Mouse (Mus musculus) induced T-regulatory cell, adult 2 months (primary cell): ENCODE results near the gene Tjap1.

Experiments
- DNase-seq: peaks from one replicate; pipeline ENCODE4 v3.0.0-alpha.2; 2012; ENCODE audit warnings: low read depth

Tjap1 gene

DNA sequence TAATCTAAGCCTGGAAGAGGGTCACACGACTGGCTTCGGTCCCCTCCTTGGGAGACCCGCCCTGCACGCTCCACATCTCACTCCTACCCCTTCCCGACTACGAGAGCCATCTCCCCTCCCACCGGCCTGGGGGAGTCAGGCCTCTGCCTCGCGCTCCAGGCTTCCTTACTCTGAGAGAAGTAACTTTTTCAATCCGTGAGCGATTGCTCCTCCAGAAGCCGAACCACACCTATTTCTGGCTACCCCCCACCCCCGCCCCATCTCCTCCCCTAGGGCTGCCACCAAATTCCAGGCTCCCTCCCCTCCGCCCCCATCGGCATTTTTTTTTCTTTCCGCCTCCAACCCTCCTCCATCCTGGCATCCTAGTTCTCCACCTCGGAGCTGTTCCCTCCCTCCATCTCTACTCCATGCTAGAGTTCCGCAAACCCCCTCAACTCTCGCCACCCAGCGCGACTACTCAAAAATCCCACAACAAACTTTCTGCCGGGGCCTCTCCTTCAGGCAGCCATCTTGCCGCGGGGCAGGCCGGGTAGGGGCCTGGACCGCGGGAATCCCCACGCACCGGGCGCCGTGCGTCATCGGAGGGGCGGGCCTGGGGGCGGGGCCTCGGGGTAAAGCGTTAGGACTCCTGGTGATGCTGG, at the start of gene Tjap1:
Gene Tjap1, minus strand, starts transcription at position 544 of the 641 bp plus-strand sequence.
- peak; percentile 94 for DNase-seq

DNA sequence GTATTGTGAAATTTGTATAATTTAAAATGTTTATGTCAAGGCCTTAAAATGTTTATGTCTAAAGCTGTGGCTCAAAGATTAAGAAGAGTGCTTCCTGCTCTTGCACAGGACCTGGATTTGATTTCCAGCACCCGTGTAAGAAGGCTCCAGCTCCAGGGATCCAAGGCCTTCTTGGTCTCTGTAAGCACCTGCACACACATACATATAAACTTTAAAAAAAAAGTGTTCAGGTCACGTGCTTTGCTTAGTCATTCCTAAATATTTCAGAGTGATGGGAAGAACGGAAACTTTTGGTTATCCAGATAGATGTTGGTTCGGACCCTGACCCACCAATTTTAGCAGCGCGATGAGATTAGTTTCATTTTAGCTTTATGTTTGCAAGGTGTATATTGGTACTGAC, 45.9 kb upstream of the Tjap1 start:
- DNase-seq: no peak

DNA sequence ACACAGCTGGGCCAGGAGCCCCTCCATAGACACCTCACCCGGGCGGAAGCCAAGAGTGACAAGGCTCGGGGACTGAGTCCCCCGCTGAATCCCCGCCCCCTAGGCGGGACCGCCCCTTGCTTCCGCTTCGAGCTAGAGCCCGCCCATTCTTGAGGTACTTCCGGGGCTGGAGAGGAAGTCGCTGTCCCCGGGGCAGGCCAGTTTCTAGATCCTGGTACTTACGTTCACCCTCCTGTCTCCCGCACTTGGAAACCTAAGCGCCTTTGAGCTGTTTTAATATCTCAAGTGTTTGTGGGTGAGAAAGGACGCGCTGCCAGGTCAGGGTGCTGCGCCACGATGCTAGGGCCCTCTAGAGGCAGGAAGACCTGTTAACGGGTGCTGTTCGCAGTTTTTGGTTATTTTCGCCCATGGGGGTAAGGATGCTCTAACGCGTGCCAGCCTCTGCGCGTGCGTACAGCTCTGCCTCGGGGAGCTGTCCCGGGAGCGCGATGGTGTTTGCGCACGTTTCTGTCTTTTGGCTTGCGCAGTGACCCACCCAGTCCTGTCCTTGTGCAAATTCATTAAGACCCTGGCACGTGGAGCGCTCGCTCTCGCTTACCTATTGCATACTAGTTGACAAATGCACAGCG, 45.2 kb upstream of the Tjap1 start, which contains the start of gene Abcc10:
Gene Abcc10, minus strand, starts transcription at position 447 of the 629 bp plus-strand sequence.
- peak; percentile 99 for DNase-seq

DNA sequence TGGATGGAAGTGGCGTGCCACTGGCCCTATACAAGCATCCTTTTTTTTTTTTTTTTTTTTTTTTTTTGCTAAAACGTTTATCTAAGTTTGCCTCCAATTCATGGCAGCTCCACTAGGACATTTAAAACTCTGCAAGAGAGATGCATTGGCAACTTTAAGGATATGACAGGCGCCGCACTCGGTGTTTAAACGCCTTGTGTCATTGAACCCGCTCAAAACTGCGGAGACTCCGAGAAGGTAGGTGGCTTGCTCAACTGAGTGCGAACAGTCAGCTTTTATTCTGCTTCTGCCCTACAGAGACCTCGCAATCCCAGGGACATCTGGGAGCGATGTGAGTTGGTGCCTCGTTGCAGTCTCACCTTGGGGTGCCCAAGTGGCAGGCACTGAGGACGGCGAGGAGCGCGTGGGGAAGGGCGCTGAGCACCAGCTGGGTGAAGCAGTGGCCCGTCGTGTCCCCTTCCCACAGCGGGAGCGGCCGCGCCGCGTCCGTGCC, 44.6 kb upstream of the Tjap1 start:
- no peak for DNase-seq

DNA sequence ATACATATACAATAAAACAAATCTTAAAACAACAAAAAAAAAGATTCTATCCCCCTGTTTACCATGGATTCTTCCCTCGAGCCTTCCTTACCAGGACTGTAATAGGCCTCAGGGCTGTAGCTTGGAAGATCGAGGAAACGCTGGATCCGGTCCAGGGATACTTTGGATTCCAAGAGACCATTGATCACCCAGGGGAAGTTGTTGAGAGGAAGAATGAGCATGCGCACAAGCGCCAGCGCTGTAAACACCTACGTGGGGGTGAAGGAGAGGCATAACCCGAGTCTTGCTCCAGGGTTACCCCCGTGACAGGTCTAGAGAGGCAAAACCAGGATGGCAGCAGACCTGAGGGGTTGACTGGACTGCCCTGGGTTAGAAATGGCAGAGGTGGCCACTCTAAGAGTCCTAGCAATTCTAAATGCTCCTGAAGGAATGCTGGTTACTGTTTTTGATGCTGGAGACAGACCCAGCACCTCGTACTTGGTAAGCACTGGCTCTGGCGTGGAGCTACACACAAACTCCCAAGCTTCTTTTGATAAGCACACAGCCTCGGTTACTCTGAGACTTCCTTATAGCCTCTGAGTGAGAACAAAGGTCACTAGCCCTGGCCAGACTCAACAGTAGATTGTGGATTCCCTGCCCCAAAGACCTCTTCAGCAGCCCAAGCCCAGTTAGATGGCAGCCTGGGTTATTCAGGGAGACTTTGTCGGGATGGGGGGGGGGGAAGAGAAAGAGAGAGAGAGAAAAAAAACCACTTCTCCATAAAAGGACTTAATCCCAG, 39.4 kb upstream of the Tjap1 start:
- no peak for DNase-seq

DNA sequence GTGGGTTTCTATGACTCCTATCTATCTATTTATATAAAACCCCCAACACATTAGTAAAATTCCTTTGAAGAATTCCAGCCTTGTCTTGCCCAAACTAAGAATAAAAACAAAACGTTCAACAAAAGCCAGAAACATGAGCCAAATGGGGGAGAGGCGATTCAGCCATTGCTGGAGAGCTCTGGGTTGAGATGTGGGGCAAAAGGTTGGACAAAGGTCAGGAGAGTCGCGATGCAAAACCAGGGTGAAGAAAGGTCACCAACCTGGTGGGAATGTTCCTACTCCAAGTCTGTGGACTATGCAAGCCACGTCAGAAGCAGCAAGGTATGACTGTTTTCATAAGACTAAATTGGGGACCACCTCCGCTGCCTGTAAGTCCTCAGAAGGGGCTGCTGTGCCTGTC, 37.7 kb upstream of the Tjap1 start:
- no peak for DNase-seq

DNA sequence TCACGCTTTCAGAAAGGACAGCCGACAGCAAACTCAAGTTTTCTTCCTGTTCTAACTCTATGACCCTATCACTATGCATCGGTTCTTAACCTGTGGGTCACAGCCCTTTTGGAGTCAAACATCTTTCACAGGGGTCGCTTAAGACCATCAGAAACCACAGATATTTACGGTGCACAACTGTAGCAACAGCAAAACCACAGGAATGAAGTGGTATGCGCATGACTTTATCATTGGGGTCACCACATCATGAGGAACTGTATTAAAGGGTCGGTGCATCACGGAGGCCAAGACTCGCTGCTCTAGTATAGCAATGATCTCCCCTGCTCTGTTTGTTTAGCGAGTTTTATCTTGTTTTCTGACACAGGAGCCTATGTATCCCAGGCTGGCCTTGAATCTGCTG, 33.0 kb upstream of the Tjap1 start:
- DNase-seq: no peak

DNA sequence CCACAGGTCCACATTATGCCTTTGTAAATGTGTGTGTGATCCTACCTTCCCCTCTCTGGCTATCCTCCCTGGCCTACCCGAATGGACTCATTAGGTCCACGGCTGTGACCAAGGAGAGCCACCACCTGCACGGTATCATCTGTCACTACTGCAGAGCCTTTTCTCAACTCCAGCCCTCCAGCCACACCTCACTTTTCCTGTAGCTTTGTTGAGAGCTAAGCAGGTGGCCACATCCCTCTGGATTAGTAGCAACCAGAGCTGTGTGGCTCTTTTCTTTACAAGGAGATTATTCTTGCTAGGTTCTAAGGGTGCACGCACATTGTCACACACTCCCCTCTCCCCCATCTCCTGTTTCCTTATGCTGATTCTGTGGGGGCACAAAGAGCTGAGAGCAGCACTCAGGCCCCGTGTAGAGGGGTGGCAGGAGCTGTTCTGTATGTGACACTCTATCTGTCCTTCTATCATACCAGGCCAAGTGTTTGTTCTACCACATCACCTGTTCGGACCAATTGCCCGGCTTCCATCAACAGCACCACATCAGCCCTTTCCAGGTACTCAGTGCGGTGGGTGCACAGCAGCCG, 30.4 kb upstream of the Tjap1 start:
- no peak for DNase-seq

DNA sequence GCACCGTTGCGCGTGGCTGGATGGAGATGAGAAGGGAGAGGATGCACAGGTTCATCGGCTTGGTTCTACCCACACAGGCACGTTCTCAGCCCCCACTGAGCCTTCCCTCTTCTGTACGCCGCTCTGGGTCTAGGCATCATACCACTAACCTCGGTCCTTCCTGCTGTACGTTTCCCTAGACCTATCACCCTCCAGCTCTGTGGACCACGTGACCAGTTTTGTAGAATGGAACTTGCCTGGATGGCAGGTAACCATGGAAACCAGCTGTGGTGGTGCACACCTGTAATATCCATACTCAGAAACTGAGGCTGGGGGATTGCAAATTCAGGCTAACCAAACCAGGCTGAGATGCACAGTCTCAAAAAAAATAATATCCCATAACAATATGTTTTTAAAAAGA, 27.7 kb upstream of the Tjap1 start:
- no peak for DNase-seq

DNA sequence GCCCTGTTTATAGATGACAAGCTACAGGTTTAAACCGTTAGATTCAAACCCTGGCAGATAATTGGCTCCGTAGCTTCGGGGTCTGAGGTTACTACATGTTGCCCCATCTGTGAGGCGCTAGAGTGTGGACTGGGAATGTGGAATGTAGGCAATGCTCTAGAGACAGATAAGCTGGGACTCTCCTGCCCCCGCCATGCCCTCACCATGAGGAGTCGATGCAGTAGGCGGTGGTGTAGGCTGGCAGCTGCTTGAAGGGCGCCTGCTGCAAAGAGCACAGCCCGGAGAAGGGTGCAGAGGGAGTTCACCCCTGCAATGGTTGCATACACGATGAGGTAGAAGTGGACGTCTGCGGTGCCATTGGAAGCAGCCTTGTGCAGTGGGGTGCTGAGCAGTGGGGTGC, 27.0 kb upstream of the Tjap1 start:
- DNase-seq: no peak

DNA sequence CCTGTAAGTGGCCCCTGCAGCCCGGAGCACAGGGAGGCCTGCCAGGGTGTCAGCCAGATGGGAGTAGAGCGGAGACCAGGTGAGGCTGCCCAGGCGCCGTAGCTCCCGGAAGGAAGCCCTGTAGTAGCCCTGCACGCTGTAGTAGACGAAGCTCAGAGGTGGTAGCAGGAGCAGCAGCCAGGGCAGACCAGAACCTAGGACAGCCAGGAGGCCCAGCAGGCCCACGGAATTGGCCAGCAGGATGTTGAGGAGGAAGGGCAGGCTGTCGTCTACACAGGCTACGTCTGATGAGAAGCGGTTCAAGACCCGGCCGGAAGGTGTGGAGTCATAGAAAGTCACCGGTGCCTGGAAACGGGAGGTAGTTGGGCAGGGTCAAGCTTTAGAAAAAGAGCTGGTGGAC, 24.1 kb upstream of the Tjap1 start:
- DNase-seq: no peak

DNA sequence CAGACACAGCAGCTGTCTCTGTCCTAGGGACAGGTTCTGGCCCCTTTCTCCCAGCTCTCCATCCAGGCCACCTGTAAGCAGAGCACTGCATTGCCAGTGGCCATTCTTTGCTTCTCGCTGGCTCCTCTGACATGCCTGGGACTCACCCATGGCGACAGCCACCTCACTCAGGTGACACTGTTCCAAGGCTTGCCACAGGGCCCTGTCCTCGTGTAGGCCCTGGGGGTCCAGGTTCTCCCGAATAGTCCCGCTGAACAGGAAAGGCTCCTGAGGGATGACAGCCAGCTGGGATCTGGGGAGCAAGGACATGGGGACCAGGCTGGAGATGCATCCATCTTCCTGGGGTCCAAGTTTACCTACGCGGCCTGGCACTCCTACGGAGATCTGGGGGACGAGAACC, 21.4 kb upstream of the Tjap1 start:
- no peak for DNase-seq

DNA sequence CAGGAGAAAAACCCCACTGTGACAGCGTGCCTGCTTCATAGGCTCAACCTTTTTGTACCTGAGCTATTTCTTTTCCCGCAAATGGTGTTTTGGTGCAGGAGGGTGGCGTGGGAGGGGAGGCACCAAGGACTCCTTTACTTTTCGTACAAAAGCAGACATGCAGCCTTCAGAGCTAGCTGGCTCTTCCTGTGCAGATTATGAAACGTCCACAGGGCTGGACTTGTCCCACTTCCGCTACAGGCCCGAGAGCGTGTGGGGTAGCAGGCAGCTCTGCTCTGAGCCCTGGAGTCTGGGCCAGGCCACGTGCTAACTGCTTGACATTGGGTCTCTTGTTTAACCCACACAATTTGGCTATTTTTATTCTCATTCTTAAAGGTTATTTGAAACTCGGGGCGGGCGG, 19.1 kb upstream of the Tjap1 start:
- no peak for DNase-seq

DNA sequence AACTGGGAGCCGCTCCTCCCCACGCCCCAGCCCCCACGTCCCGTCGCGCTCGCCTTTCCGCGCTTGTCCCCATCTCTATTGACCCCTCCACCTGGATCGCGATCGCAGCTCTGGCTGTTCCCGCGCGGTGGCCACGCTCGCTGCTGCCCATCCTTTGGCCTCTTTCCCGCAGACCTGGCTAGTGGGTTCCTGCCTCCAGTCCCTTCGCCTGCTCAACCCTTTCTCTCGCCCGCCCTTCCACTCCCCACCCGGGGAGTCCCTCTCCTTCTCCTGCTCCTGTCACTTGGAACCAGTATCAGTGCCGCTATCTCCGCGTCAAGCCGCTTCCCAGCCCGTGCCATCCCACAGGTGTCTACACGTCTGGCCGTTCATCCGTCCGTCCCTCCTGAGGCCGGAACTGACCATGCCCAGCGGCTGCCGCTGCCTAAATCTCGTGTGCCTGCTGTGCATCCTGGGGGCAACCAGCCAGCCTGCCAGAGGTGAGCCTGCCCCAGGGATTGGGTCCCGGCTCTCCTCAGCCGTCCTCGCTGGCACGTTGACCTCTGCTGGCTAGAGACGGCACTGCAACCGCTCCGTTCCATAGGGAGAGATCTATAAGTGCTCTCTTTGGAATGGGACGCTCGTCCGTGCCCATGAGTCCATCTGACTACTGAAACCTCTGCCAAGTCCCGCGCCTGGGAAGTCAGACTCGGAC, 15.5 kb upstream of the Tjap1 start:
- peak; percentile 85 for DNase-seq

DNA sequence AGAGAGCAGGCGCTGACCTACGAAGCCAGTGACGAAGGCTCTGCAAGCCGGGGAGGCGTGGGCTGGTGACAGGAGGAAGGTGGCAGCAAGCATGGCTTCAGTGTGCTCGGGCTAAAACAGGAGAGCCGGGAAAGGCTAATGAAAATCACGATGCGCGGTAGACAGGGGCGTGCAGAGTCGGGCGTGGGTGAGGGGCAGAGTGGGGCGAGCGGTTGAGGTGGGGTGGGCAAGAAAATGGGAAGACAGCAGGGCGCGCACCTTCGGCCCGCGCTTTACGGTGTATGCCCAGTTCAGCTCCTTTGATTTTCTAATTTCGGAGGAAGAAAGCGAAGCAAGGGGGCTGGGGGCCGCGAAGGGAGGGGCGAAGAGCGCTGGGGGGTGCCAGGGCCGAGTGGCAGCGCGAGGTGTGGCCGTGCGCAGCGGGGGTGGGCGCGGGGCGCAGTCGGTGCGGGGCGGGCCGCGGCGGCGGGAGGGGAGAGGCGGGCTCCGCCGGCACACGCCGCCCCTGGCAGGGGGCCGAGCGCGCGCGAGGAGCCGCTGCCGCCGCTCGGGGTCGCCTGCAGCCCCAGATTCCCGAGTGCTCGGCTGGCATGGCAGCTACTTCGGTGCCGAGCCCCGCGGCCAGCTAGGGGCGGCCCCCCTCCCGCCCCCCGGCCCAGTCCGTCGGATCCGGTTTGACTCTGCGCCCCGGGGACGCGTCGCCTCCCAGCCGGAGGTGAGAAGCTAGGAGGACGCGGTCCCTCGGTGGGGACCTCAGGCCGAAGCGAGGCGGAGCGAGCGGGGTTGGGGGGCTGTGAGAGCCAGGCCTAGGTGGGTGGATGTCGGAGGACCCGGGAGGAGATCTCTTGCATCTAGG, 14.8 kb upstream of the Tjap1 start, which contains the start of gene Dlk2:
Gene Dlk2, plus strand, starts transcription at position 58 of the 856 bp plus-strand sequence.
- DNase-seq: peak; percentile 49

DNA sequence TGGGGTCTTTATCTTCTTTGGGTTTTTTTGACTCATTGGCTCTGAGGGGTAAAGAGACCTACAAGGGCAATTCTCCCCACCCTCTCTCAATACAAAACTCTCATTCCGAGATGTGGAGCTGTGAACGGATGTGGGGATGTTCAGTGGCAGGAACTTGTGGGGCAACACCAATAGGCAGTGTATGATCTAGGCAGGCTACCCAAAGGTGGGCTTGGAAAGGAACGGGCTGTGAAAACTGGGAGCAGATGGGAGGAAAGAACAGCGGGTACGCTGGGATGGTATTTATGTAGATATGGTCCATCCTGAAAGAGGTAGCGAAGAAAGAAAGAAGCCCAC, 14.2 kb upstream of the Tjap1 start:
- peak; percentile 60 for DNase-seq

DNA sequence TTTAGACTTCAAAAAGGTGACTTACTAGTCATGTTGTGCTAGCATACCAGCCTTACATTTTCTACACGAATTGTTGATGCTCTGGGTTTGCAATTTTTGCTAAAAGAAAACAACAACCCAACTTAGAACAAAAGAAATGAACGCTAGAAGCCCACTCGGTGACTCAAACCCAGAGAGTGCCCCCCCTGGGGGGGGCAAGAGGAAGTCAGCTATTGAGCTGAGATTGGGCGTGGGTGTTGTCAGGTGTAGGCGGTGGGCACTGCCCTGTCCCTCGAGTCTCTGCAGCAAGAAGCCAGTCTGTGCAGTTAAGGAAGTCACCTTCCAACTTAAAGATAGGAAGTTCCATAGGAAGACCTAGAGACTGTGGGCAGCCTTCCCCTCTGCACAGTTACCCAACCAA, 13.8 kb upstream of the Tjap1 start:
- DNase-seq: peak; percentile 62

DNA sequence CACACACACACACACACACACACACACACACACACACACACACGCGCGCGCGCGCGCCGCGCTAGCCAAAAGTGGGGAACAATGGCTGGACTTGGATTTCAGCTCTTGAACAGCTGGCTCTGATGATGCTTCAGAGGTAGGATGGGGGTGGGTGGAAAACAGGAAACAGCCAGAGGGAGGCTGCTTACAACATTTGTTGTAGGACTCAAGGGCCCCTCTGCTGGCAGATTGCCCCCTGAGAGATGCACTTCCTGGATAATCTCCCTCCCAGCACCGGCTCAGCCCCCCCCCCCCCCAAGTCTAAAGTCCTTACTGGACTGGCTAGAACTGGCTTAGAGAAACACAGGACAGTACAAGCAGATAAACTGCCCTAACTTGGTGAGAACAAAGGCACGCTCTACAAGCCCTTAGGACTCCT, 4.9 kb upstream of the Tjap1 start:
- DNase-seq: no peak

DNA sequence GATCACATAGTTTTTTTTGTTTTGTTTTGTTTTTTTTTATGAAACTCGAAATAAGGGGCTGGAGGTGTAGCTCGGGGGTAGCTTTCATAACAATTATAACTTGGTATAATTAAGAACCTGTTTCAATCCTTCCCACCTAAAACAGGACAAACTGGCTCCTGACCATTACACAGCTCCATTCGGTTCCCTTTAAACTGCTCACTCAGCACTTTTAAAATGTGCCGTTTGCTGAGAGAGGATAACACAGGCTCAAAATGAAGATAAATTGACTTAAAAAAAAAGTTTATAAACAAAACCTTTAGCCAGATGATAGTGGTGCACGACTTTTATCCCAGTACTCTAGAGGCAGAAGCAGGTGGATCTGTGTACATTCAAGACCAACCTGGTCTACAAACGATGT, 2.6 kb upstream of the Tjap1 start:
- no peak for DNase-seq

DNA sequence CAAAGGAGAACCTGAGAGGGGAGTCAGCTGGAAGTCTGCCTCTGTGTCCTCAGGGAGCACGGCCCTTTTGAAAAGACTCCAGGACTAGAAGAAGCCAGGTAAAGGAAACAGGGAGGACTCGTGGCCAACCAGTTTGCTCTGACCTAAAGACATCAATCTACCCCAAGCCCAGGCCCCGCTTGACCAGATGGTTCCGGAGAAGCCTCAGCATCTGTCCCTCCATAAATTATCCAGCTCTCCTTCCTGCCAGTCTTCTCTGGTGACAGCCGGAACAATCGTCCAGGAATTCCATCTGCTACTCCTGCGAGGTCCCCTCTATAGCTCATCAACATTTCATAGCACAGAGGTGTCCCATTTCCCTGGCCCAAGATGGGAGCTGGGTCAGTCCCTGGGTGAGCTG, 1.8 kb upstream of the Tjap1 start:
- no peak for DNase-seq

DNA sequence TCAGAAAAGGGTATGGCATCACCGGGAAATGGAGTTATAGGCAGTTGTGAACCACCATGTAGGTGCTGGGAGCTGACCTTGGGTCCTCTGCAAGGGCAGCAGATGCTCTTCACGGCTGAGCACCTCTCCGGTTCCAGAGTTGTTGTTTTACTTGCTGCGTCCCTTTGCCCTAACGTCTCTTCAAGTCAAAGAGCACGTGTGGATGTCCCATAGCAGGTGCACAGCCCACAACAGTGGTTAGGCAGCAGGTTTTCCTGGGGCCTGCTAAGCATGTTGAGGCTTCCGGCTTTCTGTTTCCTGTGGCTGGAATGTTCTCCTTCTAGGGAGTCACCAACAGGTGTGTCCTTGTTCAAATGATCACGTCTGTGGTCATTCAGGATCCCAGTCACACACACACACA, 1.1 kb upstream of the Tjap1 start:
- DNase-seq: peak; percentile 35
